Mouse (Mus musculus) mature B cell (primary cell): ENCODE results near the gene Fdx1.

ENCODE experiments used
- in situ Hi-C: fragments of 300-500 bp; cut with MboI; formaldehyde crosslinking; loops from 2 replicates; pipeline ENCODE4 v1.14.3; 2019

Gene Fdx1

GRCm38 (mm10) chr9:51908838-51909237 is 54.5 kb downstream of the Fdx1 start:
- in situ Hi-C loops: loop anchor here (25.0 kb wide), 1 partner anchor 747 kb away; the partner anchor contains the start of gene Gm32742

GRCm38 (mm10) chr9:51908255-51908654 is 55.1 kb downstream of the Fdx1 start:
- in situ Hi-C loops: loop anchor here (25.0 kb wide), 1 partner anchor 746 kb away; the partner anchor contains the start of gene Gm32742

DNA sequence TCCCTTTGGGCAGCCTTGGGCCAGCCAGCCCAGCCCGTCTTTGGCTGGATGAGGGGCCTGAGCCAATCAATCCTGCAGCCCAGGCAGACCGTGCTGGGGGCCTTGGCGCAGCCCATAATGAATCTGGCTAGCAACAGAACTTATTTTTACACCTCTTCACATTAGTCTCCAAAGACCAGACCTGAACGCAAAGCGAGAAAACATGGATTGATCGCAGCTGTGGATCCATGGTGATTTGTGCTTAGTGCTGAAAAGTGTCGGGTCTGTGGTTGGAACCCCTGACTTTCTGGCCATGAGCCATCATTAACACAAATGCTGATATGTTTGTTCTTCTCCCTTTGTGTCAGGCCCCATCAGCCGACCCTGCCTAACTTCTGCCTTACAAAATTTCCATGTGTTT is 56.4 kb downstream of the Fdx1 start:
- in situ Hi-C loops: loop anchor here (25.0 kb wide), 1 partner anchor 745 kb away; the partner anchor contains the start of gene Gm32742
